Mouse (Mus musculus): ENCODE results near the gene Anapc15. TPM values are rescaled to one million over a fixed set of nuclear protein-coding genes. Genes with fewer than 3 reads are reported as not detected.

The Anapc15 gene
- polyA plus RNA-seq, 1 experiment = 85.0 TPM

DNA sequence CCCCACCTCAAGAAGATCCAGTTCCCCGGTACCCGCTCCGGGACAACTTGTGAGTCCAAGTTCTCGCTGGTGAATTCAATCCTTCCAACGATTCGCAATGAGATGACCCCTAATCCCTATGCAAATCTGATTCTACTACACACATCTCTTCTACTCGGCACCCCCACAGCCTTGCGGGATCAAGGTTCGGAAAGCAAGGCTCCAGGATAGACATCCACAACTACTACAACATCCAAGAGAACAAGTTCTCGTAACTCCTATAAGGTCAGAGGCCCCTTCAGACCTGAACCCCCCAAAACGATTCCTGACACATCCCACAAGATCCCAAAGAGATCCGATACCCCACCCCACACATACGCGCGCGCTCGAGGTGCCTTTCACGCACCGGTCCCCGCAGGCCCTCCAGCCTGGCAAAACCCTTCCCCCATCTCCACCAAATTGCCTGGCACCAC, 26.3 kb upstream of the Anapc15 start:
- Histone ChIP-seq H3K36me3 (ENCODE audit: control insufficient read depth, insufficient read depth) (peaks cover 33% of the 10 kb centered on the region), H3ac (ENCODE audit: control insufficient read depth, insufficient read length, low read depth) (peak overlapping the region; percentile 100), H3K79me3 (ENCODE audit: low read depth) (peaks cover 29% of the 10 kb centered on the region), H3K27me3 (ENCODE audit: control insufficient read depth, insufficient read depth, insufficient read length) (no peaks in the 10 kb centered on the region), H3K79me2 (ENCODE audit: control insufficient read depth, insufficient read depth) (peaks cover 44% of the 10 kb centered on the region), H3K4me3 (ENCODE audit: insufficient read depth, poor library complexity, severe bottlenecking) (peak overlapping the region; percentile 61)
- no peak for TF ChIP-seq MAX (IDR thresholded peaks at IDR 0.05)
- no peak for TF ChIP-seq MYOD1 (IDR thresholded peaks at IDR 0.05; ENCODE audit: control insufficient read depth, insufficient read length, low read depth)
- no peak for TF ChIP-seq FOSL1 (IDR thresholded peaks at IDR 0.05; ENCODE audit: insufficient read depth, low read length, poor library complexity, severe bottlenecking)

DNA sequence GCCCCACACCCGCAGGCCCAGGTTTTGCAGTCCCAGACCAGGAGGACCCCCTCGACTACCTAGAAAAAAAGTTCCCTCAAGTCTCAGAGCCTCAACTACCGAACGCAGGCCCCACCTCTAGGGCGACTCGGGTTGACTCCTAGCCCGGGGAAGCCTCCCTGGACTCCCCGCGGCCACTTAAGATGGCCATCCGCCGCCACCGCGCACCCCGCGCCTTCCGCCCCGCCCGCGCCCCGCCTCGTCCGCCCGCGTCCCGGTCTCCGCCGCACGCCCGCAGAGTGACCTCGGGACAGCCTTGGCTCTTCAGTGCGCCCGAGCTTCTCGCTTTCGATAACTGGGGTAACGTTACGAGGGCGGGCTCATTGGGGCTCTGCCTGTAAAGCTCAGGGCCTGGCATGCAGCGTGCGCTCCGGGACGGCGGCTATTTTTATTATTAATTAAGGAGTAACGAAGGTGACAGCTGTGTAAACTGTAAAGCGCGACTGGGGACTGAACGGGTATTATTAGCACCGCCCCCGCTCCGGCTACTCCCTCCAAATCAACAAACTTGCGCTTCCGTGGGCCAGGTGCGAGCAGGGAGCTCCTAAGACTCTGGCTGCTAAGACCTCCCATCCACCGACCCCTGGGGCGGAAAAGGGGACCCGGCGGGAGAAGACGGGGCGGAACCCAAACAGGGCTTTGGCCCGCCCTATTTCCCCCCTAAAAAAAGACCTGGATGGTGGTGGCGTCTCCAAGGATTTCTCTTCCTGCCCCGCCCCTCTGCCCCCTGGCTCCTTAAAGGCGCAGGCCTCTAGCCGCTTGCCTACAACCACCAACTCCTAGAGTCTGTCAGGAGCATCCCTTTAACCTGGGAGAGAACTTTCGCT, 25.7 kb upstream of the Anapc15 start, which contains the start of gene Inppl1:
Inppl1 (minus strand) TSS at position 624 of the 866 bp plus-strand sequence.
- TF ChIP-seq CEBPB (IDR thresholded peaks at IDR 0.05; ENCODE audit: low read depth) (no peak), MYOD1 (IDR thresholded peaks at IDR 0.05; ENCODE audit: control insufficient read depth, insufficient read length, low read depth) (peak; percentile 44)
- peaks cover 44% of the 10 kb centered on the region for H3K79me2 ChIP-seq (ENCODE audit: control insufficient read depth, insufficient read depth)
- H3ac ChIP-seq (ENCODE audit: control insufficient read depth, insufficient read length, low read depth) = peak within 1 kb of the TSS; percentile 100

DNA sequence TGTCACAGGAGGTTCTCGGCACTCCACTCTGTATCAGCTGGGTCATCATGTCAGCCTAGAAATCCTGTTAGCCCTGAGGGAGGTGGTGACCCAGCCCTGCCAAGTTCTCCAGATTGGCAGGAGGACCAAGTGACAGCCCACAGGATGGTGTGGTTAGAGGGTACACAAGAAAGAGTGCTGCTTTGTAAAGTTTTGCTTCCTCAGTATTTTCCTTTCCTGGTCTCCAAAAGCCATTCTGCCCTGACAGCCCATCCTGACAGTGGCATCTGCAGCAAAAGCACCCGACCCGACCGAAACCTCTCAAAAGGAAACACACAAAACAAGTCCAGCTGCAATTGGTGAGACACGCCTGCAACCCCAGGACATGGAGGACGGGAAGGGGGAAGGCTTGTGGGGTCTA, 19.3 kb upstream of the Anapc15 start:
- Histone ChIP-seq H3K79me2 (ENCODE audit: control insufficient read depth, insufficient read depth) (no peaks in the 10 kb centered on the region), H3ac (ENCODE audit: control insufficient read depth, insufficient read length, low read depth) (no peak overlapping the region), H3K36me3 (ENCODE audit: control insufficient read depth, insufficient read depth) (no peaks in the 10 kb centered on the region), H3K27me3 (ENCODE audit: control insufficient read depth, insufficient read depth, insufficient read length) (no peaks in the 10 kb centered on the region), H3K4me3 (ENCODE audit: insufficient read depth, poor library complexity, severe bottlenecking) (no peak overlapping the region), H3K79me3 (ENCODE audit: low read depth) (no peaks in the 10 kb centered on the region)
- TF ChIP-seq MYOD1 (IDR thresholded peaks at IDR 0.05; ENCODE audit: control insufficient read depth, insufficient read length, low read depth) = no peak
- TF ChIP-seq CTCF (IDR thresholded peaks at IDR 0.05; ENCODE audit: control insufficient read depth, insufficient read depth, insufficient read length) = no peak
- TF ChIP-seq USF1 (IDR thresholded peaks at IDR 0.05; ENCODE audit: low read depth) = no peak
- TF ChIP-seq FOSL1 (IDR thresholded peaks at IDR 0.05; ENCODE audit: insufficient read depth, low read length, poor library complexity, severe bottlenecking) = no peak
- TF ChIP-seq MYOG (IDR thresholded peaks at IDR 0.05; ENCODE audit: control insufficient read depth, extremely low read depth, insufficient read length) = no peak
- TF ChIP-seq CEBPB (IDR thresholded peaks at IDR 0.05; ENCODE audit: low read depth) = no peak
- no peak for TF ChIP-seq MAX (IDR thresholded peaks at IDR 0.05)

More for the DNA sequence above, 25.7 kb upstream of the Anapc15 start, which contains the start of gene Inppl1:
- Histone ChIP-seq H3K4me3 (ENCODE audit: insufficient read depth, poor library complexity, severe bottlenecking) (peak within 1 kb of the TSS; percentile 61), H3K79me3 (ENCODE audit: low read depth) (peaks cover 27% of the 10 kb centered on the region), H3K36me3 (ENCODE audit: control insufficient read depth, insufficient read depth) (peaks cover 26% of the 10 kb centered on the region), H3K27me3 (ENCODE audit: control insufficient read depth, insufficient read depth, insufficient read length) (no peaks in the 10 kb centered on the region)

GRCm38 (mm10) chr7:101847934-101848333, 15.6 kb upstream of the Anapc15 start:
- Histone ChIP-seq H3K27me3 (ENCODE audit: control insufficient read depth, insufficient read depth, insufficient read length) (no peaks in the 10 kb centered on the region), H3K79me2 (ENCODE audit: control insufficient read depth, insufficient read depth) (no peaks in the 10 kb centered on the region)
- TF ChIP-seq USF1 (IDR thresholded peaks at IDR 0.05; ENCODE audit: low read depth) (no peak), CEBPB (IDR thresholded peaks at IDR 0.05; ENCODE audit: low read depth) (no peak)

GRCm38 (mm10) chr7:101851689-101852088, 11.8 kb upstream of the Anapc15 start:
- Histone ChIP-seq H3ac (ENCODE audit: control insufficient read depth, insufficient read length, low read depth) (no peak overlapping the region), H3K27me3 (ENCODE audit: control insufficient read depth, insufficient read depth, insufficient read length) (no peaks in the 10 kb centered on the region), H3K4me3 (ENCODE audit: insufficient read depth, poor library complexity, severe bottlenecking) (no peak overlapping the region), H3K79me3 (ENCODE audit: low read depth) (no peaks in the 10 kb centered on the region), H3K36me3 (ENCODE audit: control insufficient read depth, insufficient read depth) (no peaks in the 10 kb centered on the region), H3K79me2 (ENCODE audit: control insufficient read depth, insufficient read depth) (no peaks in the 10 kb centered on the region)
- TF ChIP-seq CEBPB (IDR thresholded peaks at IDR 0.05; ENCODE audit: low read depth) = no peak
- no peak for TF ChIP-seq USF1 (IDR thresholded peaks at IDR 0.05; ENCODE audit: low read depth)
- TF ChIP-seq MYOD1 (IDR thresholded peaks at IDR 0.05; ENCODE audit: control insufficient read depth, insufficient read length, low read depth) = no peak
- TF ChIP-seq FOSL1 (IDR thresholded peaks at IDR 0.05; ENCODE audit: insufficient read depth, low read length, poor library complexity, severe bottlenecking) = no peak
- TF ChIP-seq MYOG (IDR thresholded peaks at IDR 0.05; ENCODE audit: control insufficient read depth, extremely low read depth, insufficient read length) = no peak
- TF ChIP-seq MAX (IDR thresholded peaks at IDR 0.05) = no peak
- no peak for TF ChIP-seq CTCF (IDR thresholded peaks at IDR 0.05; ENCODE audit: control insufficient read depth, insufficient read depth, insufficient read length)

More at GRCm38 (mm10) chr7:101847934-101848333, 15.6 kb upstream of the Anapc15 start:
- no peaks in the 10 kb centered on the region for H3K79me3 ChIP-seq (ENCODE audit: low read depth)
- H3ac ChIP-seq (ENCODE audit: control insufficient read depth, insufficient read length, low read depth) = no peak overlapping the region
- no peak overlapping the region for H3K4me3 ChIP-seq (ENCODE audit: insufficient read depth, poor library complexity, severe bottlenecking)
- H3K36me3 ChIP-seq (ENCODE audit: control insufficient read depth, insufficient read depth) = no peaks in the 10 kb centered on the region

DNA sequence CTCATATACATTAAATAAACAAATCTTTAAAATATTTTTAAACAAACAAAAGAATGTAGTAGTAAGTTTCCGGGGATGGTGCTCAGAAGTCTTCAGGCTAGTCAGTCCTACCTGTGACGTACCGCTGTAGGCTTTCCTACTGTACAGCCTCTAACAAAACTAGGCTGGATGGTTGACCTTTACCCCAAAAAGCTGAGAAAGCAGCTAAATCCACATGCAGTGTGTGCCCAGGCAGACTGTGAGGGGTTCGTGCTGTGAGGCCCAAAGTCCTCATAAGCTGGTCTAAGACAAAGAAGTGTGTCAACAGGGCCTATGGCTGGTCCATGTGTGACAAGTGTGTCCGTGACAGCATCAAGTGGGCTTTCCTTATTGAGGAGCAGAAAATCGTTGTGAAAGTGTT, 10.7 kb upstream of the Anapc15 start:
- no peak overlapping the region for H3ac ChIP-seq (ENCODE audit: control insufficient read depth, insufficient read length, low read depth)
- H3K27me3 ChIP-seq (ENCODE audit: control insufficient read depth, insufficient read depth, insufficient read length) = no peaks in the 10 kb centered on the region
- TF ChIP-seq CEBPB (IDR thresholded peaks at IDR 0.05; ENCODE audit: low read depth) = no peak
- TF ChIP-seq USF1 (IDR thresholded peaks at IDR 0.05; ENCODE audit: low read depth) = no peak
- TF ChIP-seq MYOD1 (IDR thresholded peaks at IDR 0.05; ENCODE audit: control insufficient read depth, insufficient read length, low read depth) = no peak
- TF ChIP-seq MYOG (IDR thresholded peaks at IDR 0.05; ENCODE audit: control insufficient read depth, extremely low read depth, insufficient read length) = no peak
- no peak for TF ChIP-seq MAX (IDR thresholded peaks at IDR 0.05)
- TF ChIP-seq FOSL1 (IDR thresholded peaks at IDR 0.05; ENCODE audit: insufficient read depth, low read length, poor library complexity, severe bottlenecking) = no peak
- TF ChIP-seq CTCF (IDR thresholded peaks at IDR 0.05; ENCODE audit: control insufficient read depth, insufficient read depth, insufficient read length) = no peak
- H3K36me3 ChIP-seq (ENCODE audit: control insufficient read depth, insufficient read depth) = no peaks in the 10 kb centered on the region
- no peak overlapping the region for H3K4me3 ChIP-seq (ENCODE audit: insufficient read depth, poor library complexity, severe bottlenecking)
- H3K79me2 ChIP-seq (ENCODE audit: control insufficient read depth, insufficient read depth) = no peaks in the 10 kb centered on the region
- H3K79me3 ChIP-seq (ENCODE audit: low read depth) = no peaks in the 10 kb centered on the region

Data from C2C12 (cell line).